Mouse (Mus musculus): ENCODE results near the gene Fkbp15. TPM values are rescaled to one million over a fixed set of nuclear protein-coding genes. Genes with fewer than 3 reads are reported as not detected.
A peak's percentile ranks its signal among the peaks of the same experiment; 100 is the strongest.

Gene Fkbp15
- polyA plus RNA-seq, 1 experiment from 2014 or later, result 17.9 TPM

DNA sequence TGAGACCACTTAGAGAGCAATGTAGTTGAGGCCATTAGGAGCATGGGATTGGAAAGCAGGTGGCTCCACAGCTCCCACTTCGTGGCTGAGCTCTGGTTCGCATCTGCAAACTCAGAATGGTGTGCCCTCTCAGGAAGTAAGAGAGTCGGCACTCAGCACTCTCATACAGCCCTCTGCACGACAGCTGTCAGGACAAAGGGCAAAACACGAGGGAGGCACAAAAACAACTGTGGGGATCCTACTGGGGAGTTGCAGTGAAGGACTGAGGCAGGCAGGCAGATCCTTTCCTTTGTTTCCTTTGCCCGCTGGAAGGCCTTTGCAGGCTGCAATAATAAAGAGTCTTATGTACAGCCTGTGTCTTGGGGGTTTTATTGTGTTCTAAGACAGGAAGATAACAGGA, 33.1 kb upstream of the Fkbp15 start:
- Histone ChIP-seq H3K27ac (ENCODE audit: low read depth, low read length) (peak overlapping the region; percentile 51; the same call in 1 of the 2 replicates), H3K9ac (ENCODE audit: low read length) (no peak overlapping the region), H3K4me2 (no peak overlapping the region), H3K27me3 (ENCODE audit: control insufficient read depth, insufficient read depth, low read length) (no peaks in the 10 kb centered on the region), H3K9me3 (ENCODE audit: control insufficient read depth, low read length) (no peaks in the 10 kb centered on the region), H3K36me3 (ENCODE audit: control insufficient read depth, insufficient read depth, low read length) (peaks cover 8% of the 10 kb centered on the region; the same call in 1 of the 2 replicates), H3K4me1 (ENCODE audit: control insufficient read depth, insufficient read depth, low read length) (no peaks in the 10 kb centered on the region), H3K4me3 (ENCODE audit: low read depth, low read length) (no peak overlapping the region)
- 34% methylated on average over 6 of the region's 6 CpGs for WGBS
- no peak for DNase-seq (ENCODE audit: low spot score, missing footprints)
- ATAC-seq (ENCODE audit: low FRiP score), result peak; percentile 71

DNA sequence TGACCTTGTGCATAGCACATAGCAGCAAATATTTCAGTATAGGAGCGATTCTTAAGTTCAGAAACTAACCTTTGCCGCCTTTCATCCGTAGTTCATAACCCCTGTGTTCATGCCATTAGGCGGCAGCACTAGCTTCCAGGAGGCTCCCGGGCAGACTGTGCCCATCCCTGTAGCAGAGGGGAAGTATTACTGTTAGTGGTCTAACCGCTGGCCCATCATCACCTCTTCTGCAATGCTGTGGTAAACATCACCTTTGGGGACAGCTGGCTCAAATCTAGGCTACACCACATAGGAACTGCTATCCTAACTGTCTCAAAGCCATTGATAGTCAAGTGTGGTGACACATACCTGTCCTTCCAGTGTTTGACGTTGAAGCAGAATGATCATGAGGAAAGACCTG, 31.5 kb upstream of the Fkbp15 start:
- peaks cover 5% of the 10 kb centered on the region for H3K36me3 ChIP-seq (ENCODE audit: control insufficient read depth, insufficient read depth, low read length)
- DNase-seq (ENCODE audit: low spot score, missing footprints) (no peak), ATAC-seq (ENCODE audit: low FRiP score) (no peak)
- H3K9me3 ChIP-seq (ENCODE audit: control insufficient read depth, low read length), result no peaks in the 10 kb centered on the region
- WGBS, result 91% methylated on average over 7 of the region's 7 CpGs
- H3K4me1 ChIP-seq (ENCODE audit: control insufficient read depth, insufficient read depth, low read length), result no peaks in the 10 kb centered on the region
- no peak overlapping the region for H3K9ac ChIP-seq (ENCODE audit: low read length)
- H3K4me3 ChIP-seq (ENCODE audit: low read depth, low read length), result no peak overlapping the region
- H3K4me2 ChIP-seq, result no peak overlapping the region
- no peak overlapping the region for H3K27ac ChIP-seq (ENCODE audit: low read depth, low read length)
- no peaks in the 10 kb centered on the region for H3K27me3 ChIP-seq (ENCODE audit: control insufficient read depth, insufficient read depth, low read length)

DNA sequence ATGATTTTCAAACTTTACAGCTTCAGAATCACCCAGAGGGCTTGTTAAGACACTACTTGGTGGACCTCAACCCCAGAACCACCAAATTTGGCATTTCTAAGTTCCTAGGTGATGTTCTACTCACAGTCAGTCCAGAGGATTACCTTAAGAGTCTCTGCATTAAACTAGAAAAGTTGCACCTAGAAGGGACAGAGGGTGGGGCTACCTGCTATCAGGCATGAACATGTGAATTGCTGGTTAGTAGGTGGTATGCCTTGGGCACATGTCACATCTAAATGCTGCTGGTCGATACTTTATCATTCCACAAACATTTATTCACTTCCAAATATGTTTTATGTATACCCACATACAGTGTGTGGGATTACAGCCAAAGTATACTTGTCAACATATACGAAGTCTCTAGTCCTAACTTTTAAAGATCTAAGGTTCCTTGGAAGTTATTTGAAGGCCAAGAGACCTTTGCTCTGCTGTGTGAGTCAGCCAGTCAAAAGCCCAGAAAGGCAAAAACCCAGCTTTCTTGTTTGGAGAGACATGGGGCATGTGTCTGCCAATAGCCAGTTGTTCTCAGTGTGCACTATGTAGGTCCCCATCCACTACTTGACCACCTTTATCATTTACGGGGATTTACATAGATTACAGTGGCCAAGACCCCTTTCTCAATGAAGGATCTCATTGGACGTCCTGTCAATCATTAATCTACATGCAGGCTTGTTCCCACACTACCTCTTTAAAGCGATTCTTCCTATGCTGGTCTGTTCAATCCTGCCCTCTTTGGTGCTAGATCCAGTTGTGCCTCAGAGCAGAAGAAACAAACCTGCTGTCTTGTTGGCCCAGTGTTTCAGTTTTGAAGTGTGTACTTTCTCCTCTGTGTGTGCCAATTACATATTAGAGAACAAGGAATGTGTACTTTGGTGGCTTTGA, 29.5 kb upstream of the Fkbp15 start:
- H3K27me3 ChIP-seq (ENCODE audit: control insufficient read depth, insufficient read depth, low read length), result no peaks in the 10 kb centered on the region
- H3K4me2 ChIP-seq, result no peak overlapping the region
- H3K9ac ChIP-seq (ENCODE audit: low read length), result no peak overlapping the region
- ATAC-seq (ENCODE audit: low FRiP score) (no peak), DNase-seq (ENCODE audit: low spot score, missing footprints) (no peak)
- no peaks in the 10 kb centered on the region for H3K9me3 ChIP-seq (ENCODE audit: control insufficient read depth, low read length)
- H3K4me1 ChIP-seq (ENCODE audit: control insufficient read depth, insufficient read depth, low read length), result no peaks in the 10 kb centered on the region
- no peak overlapping the region for H3K4me3 ChIP-seq (ENCODE audit: low read depth, low read length)
- no peak overlapping the region for H3K27ac ChIP-seq (ENCODE audit: low read depth, low read length)
- H3K36me3 ChIP-seq (ENCODE audit: control insufficient read depth, insufficient read depth, low read length), result peaks cover 5% of the 10 kb centered on the region
- 88% methylated on average over 5 of the region's 5 CpGs for WGBS

DNA sequence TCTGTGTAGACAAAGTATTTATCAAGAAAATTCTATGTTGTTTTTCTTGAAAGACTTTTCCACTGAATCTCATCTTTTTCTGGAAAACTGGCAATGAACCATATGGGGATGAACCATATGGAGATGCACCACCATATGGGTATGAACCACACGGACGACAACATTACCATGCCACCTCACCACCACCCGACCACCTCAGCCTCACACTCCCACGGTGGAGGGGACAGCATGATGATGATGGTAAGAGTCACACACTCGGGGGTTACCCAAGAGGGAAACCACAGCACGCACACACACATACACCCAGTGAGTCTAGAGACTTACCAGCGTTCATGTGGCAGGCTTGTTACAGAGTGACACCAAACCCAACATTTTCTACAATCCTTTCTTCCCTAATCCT, 25.1 kb upstream of the Fkbp15 start:
- Histone ChIP-seq H3K36me3 (ENCODE audit: control insufficient read depth, insufficient read depth, low read length) (peaks cover 5% of the 10 kb centered on the region), H3K27ac (ENCODE audit: low read depth, low read length) (no peak overlapping the region), H3K4me2 (no peak overlapping the region), H3K4me3 (ENCODE audit: low read depth, low read length) (no peak overlapping the region), H3K9ac (ENCODE audit: low read length) (no peak overlapping the region), H3K27me3 (ENCODE audit: control insufficient read depth, insufficient read depth, low read length) (no peaks in the 10 kb centered on the region), H3K4me1 (ENCODE audit: control insufficient read depth, insufficient read depth, low read length) (no peaks in the 10 kb centered on the region), H3K9me3 (ENCODE audit: control insufficient read depth, low read length) (no peaks in the 10 kb centered on the region)
- 97% methylated on average over 7 of the region's 7 CpGs for WGBS
- ATAC-seq (ENCODE audit: low FRiP score), result no peak
- DNase-seq (ENCODE audit: low spot score, missing footprints), result no peak

DNA sequence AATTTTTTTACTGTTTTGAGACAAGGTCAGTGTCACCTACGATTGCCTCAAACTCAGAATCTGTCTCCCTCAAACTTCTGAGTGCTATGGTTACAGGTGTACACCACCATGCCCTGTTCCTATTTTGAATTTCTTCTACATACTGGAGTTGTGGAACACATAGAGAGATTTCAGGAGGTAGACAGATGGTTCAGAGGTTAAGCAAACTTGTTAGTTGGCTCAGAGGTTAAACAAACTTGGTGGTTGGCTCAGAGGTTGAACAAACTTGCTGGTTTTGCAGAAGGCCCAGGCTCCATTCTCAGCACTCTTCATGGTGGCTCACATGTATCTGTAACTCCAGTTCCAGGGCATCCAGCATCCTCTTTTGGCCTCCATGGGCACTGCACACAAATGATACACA, 23.8 kb upstream of the Fkbp15 start:
- ATAC-seq (ENCODE audit: low FRiP score) (no peak), DNase-seq (ENCODE audit: low spot score, missing footprints) (no peak)
- no peaks in the 10 kb centered on the region for H3K4me1 ChIP-seq (ENCODE audit: control insufficient read depth, insufficient read depth, low read length)
- no peak overlapping the region for H3K9ac ChIP-seq (ENCODE audit: low read length)
- 89% methylated on average over 1 of the region's 1 CpGs for WGBS
- no peaks in the 10 kb centered on the region for H3K9me3 ChIP-seq (ENCODE audit: control insufficient read depth, low read length)
- no peak overlapping the region for H3K4me3 ChIP-seq (ENCODE audit: low read depth, low read length)
- H3K27me3 ChIP-seq (ENCODE audit: control insufficient read depth, insufficient read depth, low read length), result no peaks in the 10 kb centered on the region
- no peak overlapping the region for H3K4me2 ChIP-seq
- no peak overlapping the region for H3K27ac ChIP-seq (ENCODE audit: low read depth, low read length)
- H3K36me3 ChIP-seq (ENCODE audit: control insufficient read depth, insufficient read depth, low read length), result peaks cover 5% of the 10 kb centered on the region

DNA sequence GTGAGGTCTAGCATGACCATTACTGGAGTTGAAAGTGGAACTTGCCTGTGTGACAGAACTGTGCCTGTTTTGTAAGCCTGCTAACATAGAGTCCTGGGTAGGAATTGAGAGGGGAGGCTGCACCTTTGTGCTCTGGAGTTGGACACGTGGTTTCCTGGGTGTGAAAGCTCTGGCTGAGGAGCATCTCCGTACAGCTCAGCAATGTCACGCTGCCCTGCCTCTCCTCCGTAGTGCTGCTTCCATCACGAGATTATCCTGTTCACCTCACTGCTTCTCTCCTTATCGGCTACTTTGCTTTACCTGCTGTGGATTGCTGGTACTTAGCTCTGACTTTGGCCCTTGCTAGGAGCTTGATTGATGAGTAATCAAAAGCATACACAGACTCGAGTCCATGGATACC, 23.4 kb upstream of the Fkbp15 start:
- WGBS, result 88% methylated on average over 7 of the region's 7 CpGs
- H3K4me2 ChIP-seq, result no peak overlapping the region
- H3K36me3 ChIP-seq (ENCODE audit: control insufficient read depth, insufficient read depth, low read length), result peaks cover 5% of the 10 kb centered on the region

DNA sequence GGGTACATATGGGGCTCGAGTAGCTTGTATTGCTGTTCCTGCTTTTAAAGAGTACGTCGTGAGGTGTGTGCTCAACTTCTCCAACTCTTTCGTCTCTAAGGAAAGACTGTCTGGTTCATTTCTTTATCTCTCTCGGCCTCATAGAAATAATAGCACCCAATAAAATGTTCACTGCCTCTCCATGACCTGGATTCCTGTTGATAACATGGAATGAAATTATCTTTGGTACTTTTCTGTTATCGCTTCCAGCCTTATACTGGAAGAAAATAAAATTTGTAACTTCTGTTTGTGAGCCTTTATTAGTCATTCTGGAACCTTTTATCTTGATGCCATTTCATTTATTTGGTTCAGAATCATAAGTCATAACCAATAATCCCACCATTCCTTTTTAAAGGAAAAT, 22.9 kb upstream of the Fkbp15 start:
- no peak overlapping the region for H3K4me2 ChIP-seq
- no peaks in the 10 kb centered on the region; the same call in 1 of the 2 replicates for H3K36me3 ChIP-seq (ENCODE audit: control insufficient read depth, insufficient read depth, low read length)
- H3K4me1 ChIP-seq (ENCODE audit: control insufficient read depth, insufficient read depth, low read length), result no peaks in the 10 kb centered on the region
- 92% methylated on average over 6 of the region's 6 CpGs for WGBS
- ATAC-seq (ENCODE audit: low FRiP score) (no peak), DNase-seq (ENCODE audit: low spot score, missing footprints) (no peak)
- no peak overlapping the region for H3K9ac ChIP-seq (ENCODE audit: low read length)
- no peak overlapping the region for H3K27ac ChIP-seq (ENCODE audit: low read depth, low read length)
- H3K4me3 ChIP-seq (ENCODE audit: low read depth, low read length), result no peak overlapping the region
- H3K27me3 ChIP-seq (ENCODE audit: control insufficient read depth, insufficient read depth, low read length), result no peaks in the 10 kb centered on the region
- H3K9me3 ChIP-seq (ENCODE audit: control insufficient read depth, low read length), result no peaks in the 10 kb centered on the region

More for the DNA sequence above, 23.4 kb upstream of the Fkbp15 start:
- no peak overlapping the region for H3K27ac ChIP-seq (ENCODE audit: low read depth, low read length)
- H3K27me3 ChIP-seq (ENCODE audit: control insufficient read depth, insufficient read depth, low read length), result no peaks in the 10 kb centered on the region
- H3K4me1 ChIP-seq (ENCODE audit: control insufficient read depth, insufficient read depth, low read length), result no peaks in the 10 kb centered on the region
- ATAC-seq (ENCODE audit: low FRiP score), result no peak
- no peaks in the 10 kb centered on the region for H3K9me3 ChIP-seq (ENCODE audit: control insufficient read depth, low read length)
- H3K4me3 ChIP-seq (ENCODE audit: low read depth, low read length), result no peak overlapping the region
- no peak overlapping the region for H3K9ac ChIP-seq (ENCODE audit: low read length)
- DNase-seq (ENCODE audit: low spot score, missing footprints), result no peak

DNA sequence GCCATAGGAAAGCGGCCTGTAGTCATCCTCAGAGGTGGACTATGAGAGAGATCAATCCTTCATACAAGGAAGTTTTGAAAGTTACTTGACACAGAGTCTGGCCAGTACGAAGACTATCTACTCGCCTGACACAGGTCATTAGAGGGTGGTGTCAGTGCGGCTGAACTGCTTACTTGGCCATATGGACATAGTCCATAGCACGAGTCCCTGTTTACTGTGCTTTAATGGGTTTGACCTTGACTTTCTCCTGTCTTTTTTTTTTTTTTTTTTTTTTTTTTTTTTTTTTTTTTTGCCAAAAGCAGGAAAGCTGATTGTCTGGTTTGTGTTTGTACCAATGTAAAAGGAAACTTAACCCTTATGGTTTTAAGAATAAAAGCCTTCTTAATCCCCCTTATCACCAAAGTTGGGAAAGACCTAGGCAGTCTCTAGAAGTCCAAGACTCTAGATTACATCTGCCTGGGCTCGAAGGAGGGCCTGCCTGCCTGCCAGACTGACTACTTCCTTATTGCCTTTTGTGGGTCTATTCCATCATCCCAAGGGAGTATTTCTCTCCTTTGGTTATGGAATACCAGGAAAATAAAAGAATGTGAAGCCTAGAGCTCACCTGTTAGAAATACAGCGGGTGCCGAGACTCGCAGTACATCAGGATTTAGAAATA, 19.5 kb upstream of the Fkbp15 start:
- H3K27ac ChIP-seq (ENCODE audit: low read depth, low read length), result no peak overlapping the region
- WGBS, result 91% methylated on average over 9 of the region's 9 CpGs
- no peaks in the 10 kb centered on the region for H3K27me3 ChIP-seq (ENCODE audit: control insufficient read depth, insufficient read depth, low read length)
- H3K9ac ChIP-seq (ENCODE audit: low read length), result no peak overlapping the region
- DNase-seq (ENCODE audit: low spot score, missing footprints) (no peak), ATAC-seq (ENCODE audit: low FRiP score) (no peak)
- no peaks in the 10 kb centered on the region for H3K36me3 ChIP-seq (ENCODE audit: control insufficient read depth, insufficient read depth, low read length)
- H3K4me3 ChIP-seq (ENCODE audit: low read depth, low read length), result no peak overlapping the region
- H3K4me1 ChIP-seq (ENCODE audit: control insufficient read depth, insufficient read depth, low read length), result no peaks in the 10 kb centered on the region
- no peaks in the 10 kb centered on the region for H3K9me3 ChIP-seq (ENCODE audit: control insufficient read depth, low read length)
- H3K4me2 ChIP-seq, result no peak overlapping the region

DNA sequence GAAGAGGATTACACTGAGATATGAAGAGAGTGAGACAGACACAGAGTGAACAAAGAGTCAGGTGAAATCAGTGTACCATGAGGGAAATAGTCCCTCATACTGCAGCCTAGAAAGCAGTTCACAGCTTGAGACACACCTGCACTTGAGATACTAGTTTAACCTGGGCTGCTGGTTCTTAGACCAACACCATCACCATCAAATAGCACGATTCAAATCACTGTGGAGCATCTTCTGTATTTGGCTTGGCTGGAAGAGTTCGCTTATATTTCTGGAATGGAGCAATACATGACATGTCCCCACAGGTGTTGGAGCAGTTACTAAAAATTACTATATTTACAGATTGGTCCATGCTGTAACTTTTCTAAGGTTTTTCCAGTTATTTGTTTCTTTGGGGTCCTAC, 15.8 kb upstream of the Fkbp15 start:
- no peak overlapping the region for H3K4me3 ChIP-seq (ENCODE audit: low read depth, low read length)
- no peaks in the 10 kb centered on the region for H3K9me3 ChIP-seq (ENCODE audit: control insufficient read depth, low read length)
- no peaks in the 10 kb centered on the region for H3K4me1 ChIP-seq (ENCODE audit: control insufficient read depth, insufficient read depth, low read length)
- no peak for DNase-seq (ENCODE audit: low spot score, missing footprints)
- WGBS, result 92% methylated on average over 2 of the region's 2 CpGs
- H3K36me3 ChIP-seq (ENCODE audit: control insufficient read depth, insufficient read depth, low read length), result no peaks in the 10 kb centered on the region
- H3K27me3 ChIP-seq (ENCODE audit: control insufficient read depth, insufficient read depth, low read length), result no peaks in the 10 kb centered on the region
- no peak overlapping the region for H3K27ac ChIP-seq (ENCODE audit: low read depth, low read length)
- ATAC-seq (ENCODE audit: low FRiP score), result no peak
- no peak overlapping the region for H3K9ac ChIP-seq (ENCODE audit: low read length)
- no peak overlapping the region for H3K4me2 ChIP-seq
